Mouse (Mus musculus) MN1 (cell line): Measurements from ENCODE around the gene 2310022A10Rik.
"Not testable (repeated sequence)": the region's sequence is repeated elsewhere in the genome, so short reads cannot be mapped to it uniquely, and the experiment has no call there.

Experiments used
- DNase-seq: peaks from one replicate; pipeline ENCODE4 v3.0.0-alpha.2; 2016; ENCODE audit warnings: low spot score

2310022A10Rik gene

DNA sequence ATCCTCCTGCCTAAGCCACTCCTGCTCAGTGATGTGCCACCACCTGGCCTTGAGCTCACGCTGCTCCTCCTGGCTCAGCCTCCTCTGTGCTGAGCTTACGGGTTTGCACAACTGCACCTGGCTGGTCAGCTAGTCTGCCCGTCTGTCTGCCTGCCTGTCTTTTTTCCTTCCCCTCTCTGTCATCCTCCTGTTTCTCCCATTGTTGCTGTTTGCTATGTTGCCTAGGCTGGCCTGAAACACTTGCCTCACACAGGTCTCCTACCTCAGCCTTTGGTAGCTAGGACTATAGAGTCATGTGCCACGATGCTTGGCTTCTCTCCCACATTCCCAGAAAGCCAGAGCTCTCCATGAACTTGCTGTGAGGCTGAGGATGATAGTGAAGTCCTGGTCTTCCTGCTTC is 59.9 kb downstream of the 2310022A10Rik start:
- no peak for DNase-seq

DNA sequence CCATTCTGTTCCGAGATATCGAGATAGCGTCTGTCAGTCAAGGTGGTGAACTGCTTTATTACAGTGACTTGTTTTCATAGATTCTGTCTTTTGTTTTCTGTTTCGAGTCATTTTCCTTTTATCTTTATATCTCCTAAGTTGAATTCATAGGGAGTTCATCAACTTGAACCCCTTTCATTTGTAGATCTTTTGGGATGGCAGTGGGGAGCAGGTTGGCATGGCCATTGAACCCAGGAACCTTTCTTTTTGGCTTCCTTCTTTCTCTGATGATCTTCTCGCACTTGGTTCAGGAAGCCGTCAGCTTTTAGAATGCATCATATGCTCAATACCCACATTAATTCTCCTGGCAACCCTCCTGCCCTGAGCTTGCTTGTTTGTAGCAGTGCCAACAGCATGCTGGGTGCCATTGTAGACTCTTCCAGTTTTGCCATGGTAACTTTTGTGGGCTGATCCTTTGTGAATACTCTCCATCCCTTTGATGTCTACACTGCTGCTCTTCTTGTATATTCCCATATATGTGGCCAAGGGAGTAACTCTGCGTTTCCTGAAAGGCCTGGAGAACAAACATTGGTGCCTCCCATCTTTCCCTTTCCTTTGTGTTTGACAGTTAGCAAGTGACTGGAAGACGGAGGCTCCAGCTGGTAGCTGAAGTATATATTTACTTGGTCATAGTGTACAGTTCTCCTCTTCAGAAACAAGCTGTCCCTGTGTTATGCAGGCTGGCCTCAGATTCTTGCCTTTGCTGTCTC is 60.9 kb downstream of the 2310022A10Rik start:
- DNase-seq: no peak

- DNase-seq: peak; percentile 11
Measured at GRCm38 (mm10) chr7:27621028-27621427, 68.0 kb downstream of the 2310022A10Rik start.

DNA sequence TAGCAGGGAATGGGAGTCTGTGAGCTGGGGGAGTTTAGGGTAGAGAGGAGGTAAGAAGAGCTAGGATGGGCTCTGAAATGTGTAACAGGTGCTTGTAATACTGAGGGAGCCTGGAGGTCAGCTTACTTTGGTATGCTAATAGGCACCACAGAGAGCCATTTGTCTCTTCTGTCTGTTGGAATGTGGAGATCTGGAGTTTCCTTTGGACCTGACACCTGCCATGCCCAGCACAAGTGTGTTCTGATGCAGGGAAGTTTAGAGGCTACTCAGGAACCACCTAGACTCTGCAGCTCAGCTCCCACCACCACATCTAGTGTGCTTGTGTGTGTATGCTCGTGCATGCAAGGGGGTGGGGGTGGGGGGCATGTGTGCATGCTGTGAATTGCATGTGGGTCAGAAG is 69.2 kb downstream of the 2310022A10Rik start:
- DNase-seq: no peak

- DNase-seq: no peak
Measured at GRCm38 (mm10) chr7:27624967-27625366, 71.9 kb downstream of the 2310022A10Rik start.

DNA sequence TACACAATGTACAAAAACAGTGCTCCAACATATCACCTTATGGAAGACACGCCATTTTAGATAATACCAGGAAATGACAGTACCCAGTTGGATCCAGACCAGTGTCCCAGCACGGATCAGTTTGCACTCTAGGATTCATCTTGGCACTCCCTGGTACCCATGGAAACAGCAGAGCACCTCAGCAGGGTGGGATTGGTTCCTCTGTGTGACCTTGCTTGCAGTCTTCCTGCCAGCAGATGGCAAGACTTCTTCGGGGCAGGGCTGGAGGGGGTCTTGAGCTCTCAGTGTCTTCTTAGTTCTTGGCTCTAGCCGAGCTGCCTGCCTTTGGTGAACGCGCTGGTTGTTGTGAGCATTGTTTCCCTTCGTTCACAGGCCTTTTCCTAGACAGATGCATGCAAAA is 74.7 kb downstream of the 2310022A10Rik start:
- DNase-seq: no peak

GRCm38 (mm10) chr7:27628190-27628589 is 75.2 kb downstream of the 2310022A10Rik start:
- no peak for DNase-seq

DNA sequence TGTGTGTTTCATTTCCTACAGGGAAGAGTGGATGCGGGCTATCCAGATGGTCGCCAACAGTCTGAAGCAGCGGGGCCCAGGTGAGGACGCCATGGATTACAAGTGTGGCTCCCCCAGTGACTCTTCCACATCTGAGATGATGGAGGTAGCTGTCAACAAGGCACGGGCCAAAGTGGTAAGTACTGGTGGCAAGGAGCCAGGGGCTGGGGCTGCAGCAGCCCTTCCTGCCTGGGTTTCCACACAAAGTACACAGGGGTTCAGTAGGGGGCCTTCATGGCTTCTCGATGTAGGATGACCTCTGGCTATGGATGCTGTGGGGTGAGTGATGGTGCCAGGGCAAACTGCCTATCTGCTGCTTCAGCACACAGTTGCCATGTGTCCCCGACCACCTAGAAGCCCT is 75.8 kb downstream of the 2310022A10Rik start:
- not testable (repeated sequence) for DNase-seq

GRCm38 (mm10) chr7:27631439-27631838 is 78.4 kb downstream of the 2310022A10Rik start:
- DNase-seq: no peak
